Mouse (Mus musculus): ENCODE data around the gene Nlgn2.

Gene Nlgn2

GRCm38 (mm10) chr11:69837604-69837951, at the start of gene Nlgn2:
Gene Nlgn2 (minus strand): TSS chr11:69837784.
- DNase-seq (ENCODE audit: low spot score in 2 of 2) = no peak

- no peak for DNase-seq (ENCODE audit: low spot score in 2 of 2)
Observed at GRCm38 (mm10) chr11:69886907-69887635, 49.5 kb upstream of the Nlgn2 start.

- DNase-seq (ENCODE audit: low spot score in 2 of 2) = no peak
Observed at GRCm38 (mm10) chr11:69884663-69885062, 47.1 kb upstream of the Nlgn2 start.

- DNase-seq (ENCODE audit: low spot score in 2 of 2) = no peak
Observed at GRCm38 (mm10) chr11:69884240-69884639, 46.7 kb upstream of the Nlgn2 start.

- no peak for DNase-seq (ENCODE audit: low spot score in 2 of 2)
Observed at GRCm38 (mm10) chr11:69883527-69884151, 46.1 kb upstream of the Nlgn2 start.

GRCm38 (mm10) chr11:69883066-69883465, 45.5 kb upstream of the Nlgn2 start:
- peak in 1 of 2 experiments; percentile 63 for DNase-seq (ENCODE audit: low spot score in 2 of 2)

- DNase-seq (ENCODE audit: low spot score in 2 of 2) = no peak
Observed at GRCm38 (mm10) chr11:69881787-69882670, 44.4 kb upstream of the Nlgn2 start.

GRCm38 (mm10) chr11:69880853-69881603, 43.4 kb upstream of the Nlgn2 start, which contains the start of gene Kctd11:
Gene Kctd11 (minus strand): TSS chr11:69881406.
- DNase-seq (ENCODE audit: low spot score in 2 of 2) = peak; percentile 90 to 93

- peak; percentile 74 to 81 for DNase-seq (ENCODE audit: low spot score in 2 of 2)
Observed at GRCm38 (mm10) chr11:69880506-69880852, 42.9 kb upstream of the Nlgn2 start.

GRCm38 (mm10) chr11:69879711-69880110, 42.1 kb upstream of the Nlgn2 start:
- DNase-seq (ENCODE audit: low spot score in 2 of 2) = no peak

- no peak for DNase-seq (ENCODE audit: low spot score in 2 of 2)
Observed at GRCm38 (mm10) chr11:69878952-69879351, 41.4 kb upstream of the Nlgn2 start.

GRCm38 (mm10) chr11:69878399-69878798, 40.8 kb upstream of the Nlgn2 start:
- no peak for DNase-seq (ENCODE audit: low spot score in 2 of 2)

- no peak for DNase-seq (ENCODE audit: low spot score in 2 of 2)
Observed at GRCm38 (mm10) chr11:69877878-69878277, 40.3 kb upstream of the Nlgn2 start, which contains the start of gene Tmem95. Gene Tmem95 (minus strand): TSS chr11:69878018.

- peak; percentile 80 to 83 for DNase-seq (ENCODE audit: low spot score in 2 of 2)
Observed at GRCm38 (mm10) chr11:69876867-69877266, 39.3 kb upstream of the Nlgn2 start.

GRCm38 (mm10) chr11:69876186-69876585, 38.6 kb upstream of the Nlgn2 start:
- DNase-seq (ENCODE audit: low spot score in 2 of 2) = peak in 1 of 2 experiments; percentile 39

- DNase-seq (ENCODE audit: low spot score in 2 of 2) = no peak
Observed at GRCm38 (mm10) chr11:69872451-69872850, 34.9 kb upstream of the Nlgn2 start.

- DNase-seq (ENCODE audit: low spot score in 2 of 2) = no peak
Observed at GRCm38 (mm10) chr11:69871822-69872221, 34.2 kb upstream of the Nlgn2 start.

GRCm38 (mm10) chr11:69870289-69871069, 32.9 kb upstream of the Nlgn2 start:
- DNase-seq (ENCODE audit: low spot score in 2 of 2) = no peak

- DNase-seq (ENCODE audit: low spot score in 2 of 2) = no peak
Observed at GRCm38 (mm10) chr11:69867335-69867734, 29.8 kb upstream of the Nlgn2 start.

- DNase-seq (ENCODE audit: low spot score in 2 of 2) = no peak
Observed at GRCm38 (mm10) chr11:69865561-69865960, 28.0 kb upstream of the Nlgn2 start.

Data from spleen, postnatal 36 days (tissue).